Mouse (Mus musculus) erythroblast, adult 5-6 weeks (primary cell): Measurements from ENCODE around the gene Rps7. TPM values are rescaled to one million over a fixed set of nuclear protein-coding genes. Genes with fewer than 3 reads are reported as not detected.

ENCODE experiments used
- ATAC-seq: replicated peaks from 2 replicates; pipeline ENCODE4 v1.8.0; 2016; ENCODE audit warnings: moderate number of reproducible peaks, mild to moderate bottlenecking, moderate TSS enrichment, inconsistent platforms; ENCODE audit not compliant: poor library complexity, low FRiP score, severe bottlenecking
- total RNA-seq, 2 experiments: library from RNA; stranded (forward) in 1 of 2; stranded (reverse) in 1 of 2; fragments of 150-400 nt in 1 of 2; fragments of 200-764, 138-1000 nt in 1 of 2; gene quantifications; 2 replicates each; pipeline versions ENCODE4 v1.2.3 to v1.2.4; 2015 to 2017; ENCODE audit warnings: low replicate concordance in 2 of 2

Rps7 gene
- total RNA-seq (2015; ENCODE audit: low replicate concordance) (581 and 663 TPM in 2 replicates), total RNA-seq (2017; ENCODE audit: low replicate concordance) (566 and 639 TPM in 2 replicates)

- ATAC-seq: peak; percentile 98
Measured at GRCm38 (mm10) chr12:28635535-28636476, at the start of gene Rps7. Gene Rps7 (minus strand): TSS chr12:28635953.

GRCm38 (mm10) chr12:28684674-28685073 lies 48.9 kb upstream of the Rps7 start:
- no peak for ATAC-seq

GRCm38 (mm10) chr12:28675925-28676209 lies 40.1 kb upstream of the Rps7 start:
- no peak for ATAC-seq

GRCm38 (mm10) chr12:28675121-28675924 lies 39.6 kb upstream of the Rps7 start, which contains the start of gene Adi1:
Gene Adi1 (plus strand): TSS chr12:28675231.
- ATAC-seq: peak; percentile 83

DNA sequence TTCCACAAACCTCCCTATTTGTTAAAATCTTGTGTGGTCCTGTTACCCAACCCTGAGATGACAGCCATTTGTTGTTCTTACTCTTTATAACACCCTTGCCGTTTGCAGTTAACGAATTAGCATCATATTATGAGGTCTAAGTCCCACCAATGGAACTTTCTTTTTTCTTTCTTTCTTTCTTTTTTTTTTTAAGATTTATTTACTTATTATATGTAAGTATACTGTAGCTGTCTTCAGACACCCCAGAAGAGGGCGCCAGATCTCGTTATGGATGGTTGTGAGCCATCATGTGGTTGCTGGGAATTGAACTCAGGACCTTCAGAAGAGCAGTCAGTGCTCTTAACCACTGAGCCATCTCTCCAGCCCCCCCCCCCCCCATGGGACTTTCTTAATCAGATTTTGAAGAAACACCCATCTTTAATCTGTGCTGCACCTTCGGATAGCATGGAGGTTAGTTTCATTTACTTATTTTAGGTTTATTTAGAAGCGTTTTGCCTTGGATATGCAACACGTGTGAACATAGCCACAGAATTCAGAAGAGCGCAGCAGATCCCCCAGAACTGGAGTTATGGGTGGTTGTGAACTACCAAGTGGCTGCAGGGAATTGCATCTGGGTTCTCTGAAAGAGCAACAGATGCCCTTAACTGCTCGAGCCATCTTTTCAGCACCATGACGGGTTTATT lies 38.4 kb upstream of the Rps7 start:
- no peak for ATAC-seq

- no peak for ATAC-seq
Measured at GRCm38 (mm10) chr12:28667287-28667686, 31.5 kb upstream of the Rps7 start.

DNA sequence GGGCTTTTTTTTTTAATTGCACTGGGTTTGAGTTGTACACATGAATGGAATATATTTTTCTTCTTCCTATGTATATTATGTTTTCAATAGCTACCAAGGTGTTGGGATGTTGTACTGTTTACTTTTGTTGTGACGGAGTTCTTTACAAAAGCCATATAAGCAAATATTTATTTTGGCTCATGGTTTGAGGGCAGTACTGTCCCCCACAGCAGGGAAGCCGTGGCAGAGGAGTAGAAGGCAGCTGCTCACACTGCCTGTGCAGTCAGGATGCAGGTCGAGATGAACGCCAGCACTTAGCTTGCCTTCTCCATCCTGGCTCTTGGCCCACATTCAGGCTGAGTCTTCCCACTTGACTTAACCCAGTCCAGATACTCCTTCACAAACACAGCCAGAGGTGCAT lies 31.0 kb upstream of the Rps7 start:
- no peak for ATAC-seq

- ATAC-seq: 0 out of 2 replicates have a peak, but pooled peaks have one; percentile 38
Measured at GRCm38 (mm10) chr12:28662628-28663027, 26.9 kb upstream of the Rps7 start.

DNA sequence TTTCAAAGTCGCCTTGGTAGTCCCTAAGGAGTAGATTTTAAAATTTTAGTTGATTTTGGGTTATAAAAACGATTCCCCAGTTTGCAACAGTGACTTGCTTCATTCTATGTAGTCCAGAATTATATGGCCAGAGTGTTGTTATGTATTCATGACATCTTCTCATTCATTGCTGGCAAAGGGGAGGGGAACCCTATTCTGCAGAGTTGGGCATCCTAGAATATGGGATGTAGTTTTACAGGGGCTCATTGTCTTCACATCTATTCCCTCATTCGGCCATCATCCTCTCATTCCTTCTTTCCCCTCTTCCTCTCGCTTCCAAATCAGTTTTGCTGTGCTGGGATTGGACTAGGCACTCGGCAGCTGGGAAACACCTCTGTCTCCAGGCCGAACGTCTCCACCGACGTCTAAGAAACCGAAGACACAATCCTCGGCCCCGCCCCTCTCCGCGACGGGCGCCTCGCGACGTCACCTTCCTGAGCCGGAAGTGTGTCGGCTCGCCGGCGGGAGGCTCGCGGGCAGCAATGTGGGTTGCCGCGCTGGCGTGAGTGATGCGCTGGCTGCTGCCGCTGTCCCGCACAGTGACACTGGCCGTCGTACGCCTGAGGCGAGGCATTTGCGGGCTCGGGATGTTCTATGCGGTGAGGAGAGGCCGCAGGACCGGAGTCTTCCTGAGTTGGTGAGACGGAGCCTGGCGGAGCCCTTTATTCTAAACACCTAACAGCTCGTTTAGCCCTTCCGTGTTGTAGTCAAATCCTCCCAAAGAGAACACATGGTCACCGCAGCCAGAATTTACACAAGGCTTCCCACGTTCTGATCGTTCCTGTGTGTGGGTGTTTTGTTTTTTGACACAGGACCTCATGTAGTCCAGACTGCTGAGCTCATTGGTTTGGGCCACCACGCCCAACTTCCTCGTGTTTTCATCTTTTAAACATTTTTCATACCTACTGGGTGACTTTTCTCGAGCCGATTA lies 13.7 kb upstream of the Rps7 start, which contains the start of gene Rnaseh1:
TSS of gene Rnaseh1 (plus strand) at position 462 of the 970 bp plus-strand sequence.
- peak; percentile 99 for ATAC-seq

- no peak for ATAC-seq
Measured at GRCm38 (mm10) chr12:28638778-28639177, 3.0 kb upstream of the Rps7 start.

GRCm38 (mm10) chr12:28636543-28636942 lies 790 bp upstream of the Rps7 start:
- ATAC-seq: no peak

DNA sequence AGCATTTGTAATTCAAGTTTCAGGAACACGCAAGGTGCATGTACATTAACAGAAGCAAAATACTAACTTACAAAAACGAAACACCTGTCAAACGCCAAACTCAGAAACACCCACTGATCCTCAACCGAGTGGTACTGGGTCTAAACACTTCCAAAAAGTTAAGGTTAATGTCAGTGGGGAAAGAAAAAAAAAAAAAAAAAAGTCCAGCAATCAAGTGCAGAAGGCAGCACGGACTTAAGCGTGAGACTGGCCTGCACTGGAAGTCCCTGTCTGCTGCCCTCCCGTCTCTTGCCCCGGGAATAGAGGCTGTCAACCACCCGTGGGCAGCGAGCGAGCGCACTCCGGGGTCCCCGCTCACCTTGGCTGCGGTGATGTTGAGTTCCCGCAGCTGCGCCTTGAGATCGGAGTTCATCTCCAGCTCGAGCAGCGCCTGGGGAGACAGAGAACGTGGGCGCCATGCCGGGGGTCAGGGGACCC lies 657 bp downstream of the Rps7 start:
- ATAC-seq: peak; percentile 22

DNA sequence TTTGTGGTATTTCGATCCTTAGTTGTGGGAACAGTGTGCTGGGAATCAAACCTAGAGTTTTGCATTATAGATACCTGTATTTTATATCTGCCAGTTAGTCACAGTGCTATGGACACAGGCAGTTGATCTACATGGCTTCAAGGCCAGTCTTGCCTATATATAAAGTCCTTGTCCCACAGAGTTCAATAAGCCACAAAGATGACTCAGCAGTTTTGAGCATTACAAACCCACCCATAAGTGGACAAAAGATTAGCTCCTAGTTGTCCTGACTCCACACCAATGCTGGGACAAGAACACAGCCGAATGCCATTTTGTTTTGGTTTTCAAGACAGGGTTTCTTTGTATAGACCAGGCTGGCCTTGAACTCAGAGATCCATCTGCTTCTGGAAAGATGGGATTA lies 7.3 kb downstream of the Rps7 start:
- no peak for ATAC-seq

DNA sequence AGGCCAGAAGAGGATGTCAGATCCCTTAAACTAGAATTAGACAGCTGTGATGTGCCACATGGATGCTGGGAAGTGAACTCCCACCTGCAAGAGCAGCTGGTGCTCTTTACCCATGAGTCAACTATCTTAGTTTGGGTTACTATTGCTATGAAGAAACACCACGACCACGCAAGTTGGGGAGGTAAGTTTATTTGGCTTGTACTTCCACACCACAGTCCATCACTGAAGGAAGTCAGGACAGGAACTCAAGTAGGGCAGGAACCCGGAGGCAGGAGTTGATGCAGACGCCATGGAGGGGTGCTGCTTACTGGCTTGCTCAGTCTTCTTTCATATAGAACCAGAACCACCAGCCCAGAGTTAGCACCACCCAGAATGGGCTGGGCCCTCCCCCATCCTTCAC lies 8.7 kb downstream of the Rps7 start:
- ATAC-seq: no peak

- ATAC-seq: no peak
Measured at GRCm38 (mm10) chr12:28625407-28625806, 10.3 kb downstream of the Rps7 start.

DNA sequence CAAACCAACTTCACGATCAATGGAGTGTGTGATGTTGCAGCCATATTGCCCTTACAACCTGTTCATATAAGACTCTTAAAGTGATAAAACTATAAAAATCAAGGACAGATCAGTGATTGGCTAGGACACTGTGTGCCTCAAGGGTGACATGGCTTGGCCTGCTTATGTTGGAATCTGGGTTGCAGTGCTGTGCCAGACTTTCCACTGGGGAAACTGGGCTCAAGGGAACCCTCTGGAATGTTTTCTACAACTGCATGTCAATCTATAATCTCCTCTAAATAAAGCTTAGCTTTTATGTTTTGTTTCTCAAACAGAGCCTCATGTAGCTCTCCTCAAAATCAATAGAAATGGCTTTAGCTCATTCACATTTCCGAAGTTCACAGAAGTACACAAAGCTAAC lies 11.5 kb downstream of the Rps7 start:
- ATAC-seq: no peak

- no peak for ATAC-seq
Measured at GRCm38 (mm10) chr12:28623195-28623594, 12.6 kb downstream of the Rps7 start, which contains the start of gene Colec11. Gene Colec11 (minus strand): TSS chr12:28623377.

DNA sequence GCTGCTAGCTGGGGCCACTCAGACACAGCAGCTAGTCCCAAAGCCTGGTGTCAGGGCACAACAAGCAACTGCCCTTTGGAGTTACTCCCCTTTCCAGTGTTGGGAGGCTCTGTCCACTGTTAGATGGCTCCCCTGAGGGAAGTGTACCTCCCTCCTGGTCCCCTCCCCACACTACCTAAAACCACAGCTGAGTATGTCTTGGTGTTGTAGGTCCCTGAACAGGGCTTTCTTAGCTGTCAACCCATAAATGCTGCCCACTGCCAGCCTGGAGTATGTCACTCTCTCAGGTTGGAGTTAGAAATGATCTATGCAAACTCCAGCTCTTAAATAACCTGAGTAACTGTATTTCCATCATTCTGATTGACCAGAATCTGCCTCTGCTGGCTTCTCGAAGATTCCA lies 13.1 kb downstream of the Rps7 start:
- ATAC-seq: no peak

DNA sequence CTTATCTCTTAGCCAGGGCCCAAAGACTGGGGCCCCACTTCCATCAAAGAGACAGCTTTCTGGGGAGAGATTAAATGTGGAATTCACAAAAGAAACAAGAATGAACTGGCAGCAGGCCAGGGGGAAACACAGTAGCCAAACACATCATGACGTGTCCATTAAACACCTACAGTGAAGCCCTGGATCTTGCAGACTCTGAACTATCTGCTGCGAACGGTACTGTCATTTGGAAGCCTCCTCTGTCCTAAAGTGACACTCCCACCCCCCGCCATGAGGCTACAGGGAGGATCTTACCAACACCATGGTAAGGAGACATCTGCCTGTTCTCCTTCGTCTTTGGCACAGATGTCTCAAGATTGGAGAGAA lies 13.6 kb downstream of the Rps7 start:
- no peak for ATAC-seq
